ENCODE assay signal across 8 mouse cellular contexts in genomic region chr7:30973251-30973500, GRCm38 (mm10). TPM values are rescaled to one million over a fixed set of nuclear protein-coding genes. Genes with fewer than 3 reads are reported as not detected.
DNase-seq lines count a peak whose midpoint lies in the region; ATAC-seq and TF ChIP-seq lines count a peak whose summit lies in the region.

Gene Lsr, minus strand, starts transcription at chr7:30973464.

- no peaks in the 10 kb centered on the region for H3K9me3 ChIP-seq in kidney, postnatal 0 days (replicated peaks; ENCODE audit: low read length)
- H3K9me3 ChIP-seq in forebrain, postnatal 0 days (ENCODE audit: low read length), result no peaks in the 10 kb centered on the region
- no peaks in the 10 kb centered on the region for H3K9me3 ChIP-seq in liver, embryonic 15.5 days (replicated peaks)
- H3K9me3 ChIP-seq in stomach, embryonic 16.5 days (replicated peaks; ENCODE audit: control insufficient read depth, low read length), result no peaks in the 10 kb centered on the region

- WGBS in kidney, postnatal 0 days, result 2% methylated on average over 19 of the region's 19 CpGs
- 2% methylated on average over 19 of the region's 19 CpGs for WGBS in forebrain, postnatal 0 days
- 2% methylated on average over 19 of the region's 19 CpGs for WGBS in liver, embryonic 15.5 days (ENCODE audit: insufficient replicate concordance)
- WGBS in stomach, embryonic 16.5 days, result 1% methylated on average over 19 of the region's 19 CpGs

- H3K27me3 ChIP-seq in kidney, postnatal 0 days (ENCODE audit: insufficient read depth, low read length), result no peaks in the 10 kb centered on the region
- H3K27me3 ChIP-seq in forebrain, postnatal 0 days (ENCODE audit: insufficient read depth, low read length), result peaks cover 11% of the 10 kb centered on the region; the same call in 1 of the 2 replicates
- peaks cover 27% of the 10 kb centered on the region for H3K27me3 ChIP-seq in liver, embryonic 15.5 days
- H3K27me3 ChIP-seq in stomach, embryonic 16.5 days (ENCODE audit: control insufficient read depth, insufficient read depth, low read length), result no peaks in the 10 kb centered on the region

- no peak for DNase-seq in kidney, postnatal 0 days (ENCODE audit: low spot score)
- no peak for DNase-seq in kidney, adult 18-20 months
- DNase-seq in brain, embryonic 14.5 days (ENCODE audit: low read depth), result no peak
- DNase-seq in forebrain, postnatal 0 days, result no peak
- DNase-seq in layer of hippocampus, postnatal 25 days (ENCODE audit: extremely low spot score in 1 of 2, low spot score in 1 of 2), result no peak
- DNase-seq in gastrocnemius, postnatal 10 days, result no peak

- TF ChIP-seq POLR2A in brain, embryonic 14.5 days (IDR thresholded peaks at IDR 0.05; ENCODE audit: borderline replicate concordance, extremely low read depth, insufficient read depth, insufficient read length, poor library complexity, severe bottlenecking), result no peak

- H3K9ac ChIP-seq in kidney, postnatal 0 days (ENCODE audit: low read depth, low read length), result peak within 1 kb of the TSS; percentile 69
- H3K9ac ChIP-seq in forebrain, postnatal 0 days, result peak within 1 kb of the TSS; percentile 28; the same call in 1 of the 2 replicates
- peak within 1 kb of the TSS; percentile 40; the same call in 1 of the 2 replicates for H3K9ac ChIP-seq in liver, embryonic 15.5 days
- H3K9ac ChIP-seq in stomach, embryonic 16.5 days (ENCODE audit: low read length), result peak within 1 kb of the TSS; percentile 79

- peak within 1 kb of the TSS; percentile 80 for H3K27ac ChIP-seq in kidney, postnatal 0 days
- no peak within 1 kb of the TSS for H3K27ac ChIP-seq in forebrain, postnatal 0 days (ENCODE audit: low read depth, low read length)
- peak within 1 kb of the TSS; percentile 78 for H3K27ac ChIP-seq in liver, embryonic 15.5 days (replicated peaks)
- H3K27ac ChIP-seq in stomach, embryonic 16.5 days (ENCODE audit: low read length), result peak within 1 kb of the TSS; percentile 95

- ATAC-seq in kidney, postnatal 0 days (replicated peaks; ENCODE audit: low FRiP score, low read depth), result peak; percentile 92
- no peak for ATAC-seq in forebrain, postnatal 0 days
- peak; percentile 81; the same call in 1 of the 2 replicates for ATAC-seq in liver, embryonic 15.5 days (ENCODE audit: insufficient read depth)
- no peak for ATAC-seq in stomach, embryonic 16.5 days (ENCODE audit: insufficient read depth, low FRiP score)

- TF ChIP-seq CTCF in kidney, postnatal 0 days (IDR thresholded peaks at IDR 0.05; ENCODE audit: low read depth), result no peak
- TF ChIP-seq CTCF in brain, embryonic 14.5 days (IDR thresholded peaks at IDR 0.05; ENCODE audit: borderline replicate concordance, extremely low read depth, insufficient read depth, insufficient read length), result no peak
- TF ChIP-seq CTCF in forebrain, postnatal 0 days (IDR thresholded peaks at IDR 0.05; ENCODE audit: low read depth), result no peak

- peak within 1 kb of the TSS; percentile 60 for H3K4me2 ChIP-seq in kidney, postnatal 0 days (ENCODE audit: low read length)
- H3K4me2 ChIP-seq in forebrain, postnatal 0 days (ENCODE audit: low read depth), result peak within 1 kb of the TSS; percentile 57
- peak within 1 kb of the TSS; percentile 63 for H3K4me2 ChIP-seq in liver, embryonic 15.5 days
- H3K4me2 ChIP-seq in stomach, embryonic 16.5 days (ENCODE audit: low read depth, low read length), result peak within 1 kb of the TSS; percentile 63

- no peaks in the 10 kb centered on the region for H3K4me1 ChIP-seq in kidney, postnatal 0 days (replicated peaks; ENCODE audit: insufficient read depth, low read length)
- H3K4me1 ChIP-seq in forebrain, postnatal 0 days (ENCODE audit: insufficient read depth), result no peaks in the 10 kb centered on the region
- 0 out of 2 replicates have a peak, but pooled peaks cover 14% of the 10 kb centered on the region for H3K4me1 ChIP-seq in liver, embryonic 15.5 days (replicated peaks)
- H3K4me1 ChIP-seq in stomach, embryonic 16.5 days (ENCODE audit: control insufficient read depth, insufficient read depth, low read length), result peaks cover 14% of the 10 kb centered on the region

- H3K36me3 ChIP-seq in kidney, postnatal 0 days (ENCODE audit: insufficient read depth, low read length), result no peaks in the 10 kb centered on the region
- no peaks in the 10 kb centered on the region for H3K36me3 ChIP-seq in forebrain, postnatal 0 days (ENCODE audit: insufficient read depth)
- no peaks in the 10 kb centered on the region for H3K36me3 ChIP-seq in liver, embryonic 15.5 days (replicated peaks)
- no peaks in the 10 kb centered on the region for H3K36me3 ChIP-seq in stomach, embryonic 16.5 days (ENCODE audit: control insufficient read depth, insufficient read depth, low read length)

- H3K4me3 ChIP-seq in kidney, postnatal 0 days (replicated peaks; ENCODE audit: low read depth, low read length), result peak within 1 kb of the TSS; percentile 53
- peak within 1 kb of the TSS; percentile 27 for H3K4me3 ChIP-seq in forebrain, postnatal 0 days (ENCODE audit: low read depth, low read length)
- peak within 1 kb of the TSS; percentile 54 for H3K4me3 ChIP-seq in liver, embryonic 15.5 days (replicated peaks)
- H3K4me3 ChIP-seq in stomach, embryonic 16.5 days (replicated peaks; ENCODE audit: low read length), result peak within 1 kb of the TSS; percentile 62

RNA-seq across cellular contexts. Expression of gene Lsr, which starts in this region (rescaled TPM):
- polyA plus RNA-seq in kidney, postnatal 0 days (2015; fragmentation: Nextera tagmentation; extraction: Ambion mirVana), result 58.4 and 60.6 TPM in 2 replicates
- polyA plus RNA-seq in brain, embryonic 14.5 days (2012; rRNA removed), result 19.8 TPM in 2 replicates
- 17.6 and 19.3 TPM in 2 replicates for total RNA-seq in forebrain, postnatal 0 days (2014; rRNA removed)
- polyA plus RNA-seq in forebrain, postnatal 0 days (2015; fragmentation: Nextera tagmentation; extraction: Ambion mirVana), result 25.1 and 25.9 TPM in 2 replicates
- 28.1 and 31.2 TPM in 2 replicates for polyA plus RNA-seq in liver, embryonic 15.5 days (2015; fragmentation: Nextera tagmentation; extraction: Ambion mirVana)
- 99.6 and 107 TPM in 2 replicates for polyA plus RNA-seq in stomach, embryonic 16.5 days (2015; fragmentation: Nextera tagmentation; extraction: Ambion mirVana)
- 1 to 10 TPM; 6.3 to 8.4 TPM for total RNA-seq in layer of hippocampus, postnatal 25 days (2021)
- total RNA-seq in gastrocnemius, postnatal 10 days (2021), result under 1 TPM; 0.49 to 0.72 TPM

Comparison
In these comparisons a context has a peak if more than half of its experiments do, and no peak if none do; other contexts are left out.
1. RNA of gene Lsr (total RNA-seq): 17.6 to 19.3 TPM in forebrain, postnatal 0 days and 6.3 to 8.4 TPM in layer of hippocampus, postnatal 25 days; 0.49 to 0.72 TPM in gastrocnemius, postnatal 10 days; every median in the first group is over 4 times any median in the second.
2. ATAC-seq: peak in kidney, postnatal 0 days (single experiment) and liver, embryonic 15.5 days (single experiment); none in forebrain, postnatal 0 days (single experiment) and stomach, embryonic 16.5 days (single experiment).
3. H3K9ac ChIP-seq: peak in every context shown above with its lines; median percentile 79 in stomach, embryonic 16.5 days; 69 in kidney, postnatal 0 days; 40 in liver, embryonic 15.5 days; 28 in forebrain, postnatal 0 days.
4. Peak in every context shown above with its lines, with median percentiles within 50 percentile points of each other: H3K4me2 ChIP-seq and H3K4me3 ChIP-seq.